Mouse (Mus musculus): ENCODE measurements around the gene Tlk1. TPM values are rescaled to one million over a fixed set of nuclear protein-coding genes. Genes with fewer than 3 reads are reported as not detected.

Gene Tlk1
- polyA plus RNA-seq, 1 experiment, result 79.6 TPM

GRCm38 (mm10) chr2:70690195-70690594 is 135.3 kb downstream of the Tlk1 start:
- 94% methylated on average over 11 of the region's 11 CpGs for WGBS
- Histone ChIP-seq H3K4me3 (replicated peaks; ENCODE audit: control insufficient read depth, low read depth, low read length) (no peak overlapping the region), H3K4me1 (ENCODE audit: control insufficient read depth, insufficient read depth, low read length) (no peaks in the 10 kb centered on the region), H3K27ac (ENCODE audit: control insufficient read depth, insufficient read depth, low read depth, low read length, poor library complexity) (no peak overlapping the region)
- no peak for TF ChIP-seq CTCF (IDR thresholded peaks at IDR 0.05; ENCODE audit: control insufficient read depth, insufficient read depth, low read length)
- no peak for TF ChIP-seq POLR2A (IDR thresholded peaks at IDR 0.05; ENCODE audit: borderline replicate concordance, control insufficient read depth, low read depth, low read length)

- Histone ChIP-seq H3K4me3 (replicated peaks; ENCODE audit: control insufficient read depth, low read depth, low read length) (no peak overlapping the region), H3K4me1 (ENCODE audit: control insufficient read depth, insufficient read depth, low read length) (no peaks in the 10 kb centered on the region), H3K27ac (ENCODE audit: control insufficient read depth, insufficient read depth, low read depth, low read length, poor library complexity) (no peak overlapping the region)
- 92% methylated on average over 21 of the region's 21 CpGs for WGBS
- TF ChIP-seq POLR2A (IDR thresholded peaks at IDR 0.05; ENCODE audit: borderline replicate concordance, control insufficient read depth, low read depth, low read length), result no peak
These were observed 137.0 kb downstream of the Tlk1 start for GRCm38 (mm10) chr2:70688454-70689078.

DNA sequence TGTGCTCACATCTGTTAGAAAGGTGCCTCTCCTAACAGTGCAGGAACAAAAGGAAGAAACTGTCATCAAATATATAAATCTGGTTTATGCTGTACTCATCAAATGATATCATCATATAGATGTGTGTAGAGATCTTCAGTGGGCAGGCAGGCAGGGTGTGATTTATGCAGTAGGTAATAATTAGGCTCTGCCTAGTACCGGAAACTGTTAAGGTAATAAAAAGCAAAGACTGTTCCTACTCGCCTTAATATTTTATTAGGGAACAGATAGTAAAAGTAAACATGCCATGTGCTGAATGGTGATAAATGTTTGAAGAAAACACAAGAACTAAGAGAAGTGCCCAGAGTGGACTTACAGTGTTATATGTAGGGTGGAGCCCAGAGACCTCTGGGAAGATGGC is 143.2 kb downstream of the Tlk1 start:
- Histone ChIP-seq H3K27ac (ENCODE audit: control insufficient read depth, insufficient read depth, low read depth, low read length, poor library complexity) (no peak overlapping the region), H3K4me1 (ENCODE audit: control insufficient read depth, insufficient read depth, low read length) (no peaks in the 10 kb centered on the region), H3K4me3 (replicated peaks; ENCODE audit: control insufficient read depth, low read depth, low read length) (no peak overlapping the region)
- TF ChIP-seq POLR2A (IDR thresholded peaks at IDR 0.05; ENCODE audit: borderline replicate concordance, control insufficient read depth, low read depth, low read length), result no peak
- no peak for TF ChIP-seq CTCF (IDR thresholded peaks at IDR 0.05; ENCODE audit: control insufficient read depth, insufficient read depth, low read length)
- 86% methylated on average over 2 of the region's 2 CpGs for WGBS

- peaks cover 3% of the 10 kb centered on the region for H3K4me1 ChIP-seq (ENCODE audit: control insufficient read depth, insufficient read depth, low read length)
- H3K4me3 ChIP-seq (replicated peaks; ENCODE audit: control insufficient read depth, low read depth, low read length), result no peak overlapping the region
- WGBS, result 68% methylated on average over 7 of the region's 7 CpGs
- no peak for TF ChIP-seq POLR2A (IDR thresholded peaks at IDR 0.05; ENCODE audit: borderline replicate concordance, control insufficient read depth, low read depth, low read length)
- TF ChIP-seq CTCF (IDR thresholded peaks at IDR 0.05; ENCODE audit: control insufficient read depth, insufficient read depth, low read length), result no peak
- H3K27ac ChIP-seq (ENCODE audit: control insufficient read depth, insufficient read depth, low read depth, low read length, poor library complexity), result no peak overlapping the region
These were observed 151.9 kb downstream of the Tlk1 start for GRCm38 (mm10) chr2:70673445-70674126.

DNA sequence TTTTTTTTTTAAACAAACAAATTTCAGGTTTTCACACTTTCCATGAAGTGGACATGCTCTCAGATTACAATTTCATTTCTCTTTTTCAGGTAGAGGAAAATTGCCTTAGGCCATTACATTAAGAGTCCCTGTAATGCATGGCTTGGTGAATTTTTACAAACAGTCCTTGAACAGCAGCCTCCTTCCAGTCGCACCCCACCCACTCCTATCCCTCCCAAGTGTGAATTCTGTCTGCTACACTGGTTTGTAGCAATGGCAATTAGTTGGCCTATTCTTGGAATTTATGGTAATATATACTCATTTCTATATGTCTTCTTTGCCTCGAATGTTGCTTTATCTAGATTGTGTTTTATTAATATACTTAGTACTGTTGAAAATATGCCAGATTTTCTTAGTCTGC is 153.1 kb downstream of the Tlk1 start:
- no peak overlapping the region for H3K4me3 ChIP-seq (replicated peaks; ENCODE audit: control insufficient read depth, low read depth, low read length)
- 75% methylated on average over 2 of the region's 2 CpGs for WGBS
- peaks cover 3% of the 10 kb centered on the region for H3K4me1 ChIP-seq (ENCODE audit: control insufficient read depth, insufficient read depth, low read length)
- no peak overlapping the region for H3K27ac ChIP-seq (ENCODE audit: control insufficient read depth, insufficient read depth, low read depth, low read length, poor library complexity)
- TF ChIP-seq POLR2A (IDR thresholded peaks at IDR 0.05; ENCODE audit: borderline replicate concordance, control insufficient read depth, low read depth, low read length) (no peak), CTCF (IDR thresholded peaks at IDR 0.05; ENCODE audit: control insufficient read depth, insufficient read depth, low read length) (no peak)

DNA sequence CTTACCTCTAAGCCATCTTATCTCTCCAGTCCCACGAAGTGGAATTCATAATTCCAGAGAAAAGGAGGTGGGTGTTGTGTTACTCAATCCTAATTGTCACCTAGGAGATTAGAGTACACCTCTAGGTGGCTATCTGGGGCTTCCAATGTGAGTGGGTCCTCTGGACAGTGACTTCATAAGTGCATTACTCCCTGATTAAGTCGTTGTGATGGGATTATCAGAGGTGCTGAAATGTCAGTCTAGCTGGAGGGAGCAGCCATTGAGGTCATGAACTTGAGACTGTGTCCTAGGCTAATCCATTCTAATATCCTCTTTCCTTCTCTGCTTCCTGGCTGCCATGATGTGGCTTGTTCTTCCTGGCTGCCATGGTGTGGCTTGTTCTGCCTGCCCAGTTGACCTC is 155.6 kb downstream of the Tlk1 start:
- 68% methylated on average over 2 of the region's 2 CpGs for WGBS
- H3K4me1 ChIP-seq (ENCODE audit: control insufficient read depth, insufficient read depth, low read length), result peaks cover 3% of the 10 kb centered on the region

GRCm38 (mm10) chr2:70669241-70669640 is 156.3 kb downstream of the Tlk1 start:
- Histone ChIP-seq H3K27ac (ENCODE audit: control insufficient read depth, insufficient read depth, low read depth, low read length, poor library complexity) (no peak overlapping the region; the same call in 1 of the 2 replicates), H3K4me1 (ENCODE audit: control insufficient read depth, insufficient read depth, low read length) (peaks cover 3% of the 10 kb centered on the region), H3K4me3 (replicated peaks; ENCODE audit: control insufficient read depth, low read depth, low read length) (no peak overlapping the region)
- TF ChIP-seq CTCF (IDR thresholded peaks at IDR 0.05; ENCODE audit: control insufficient read depth, insufficient read depth, low read length) (no peak), POLR2A (IDR thresholded peaks at IDR 0.05; ENCODE audit: borderline replicate concordance, control insufficient read depth, low read depth, low read length) (no peak)
- 60% methylated on average over 2 of the region's 2 CpGs for WGBS

More for the DNA sequence above, 155.6 kb downstream of the Tlk1 start:
- Histone ChIP-seq H3K4me3 (replicated peaks; ENCODE audit: control insufficient read depth, low read depth, low read length) (no peak overlapping the region), H3K27ac (ENCODE audit: control insufficient read depth, insufficient read depth, low read depth, low read length, poor library complexity) (no peak overlapping the region)
- no peak for TF ChIP-seq POLR2A (IDR thresholded peaks at IDR 0.05; ENCODE audit: borderline replicate concordance, control insufficient read depth, low read depth, low read length)
- no peak for TF ChIP-seq CTCF (IDR thresholded peaks at IDR 0.05; ENCODE audit: control insufficient read depth, insufficient read depth, low read length)

GRCm38 (mm10) chr2:70667016-70667415 is 158.5 kb downstream of the Tlk1 start:
- peaks cover 3% of the 10 kb centered on the region for H3K4me1 ChIP-seq (ENCODE audit: control insufficient read depth, insufficient read depth, low read length)
- H3K4me3 ChIP-seq (replicated peaks; ENCODE audit: control insufficient read depth, low read depth, low read length), result no peak overlapping the region
- H3K27ac ChIP-seq (ENCODE audit: control insufficient read depth, insufficient read depth, low read depth, low read length, poor library complexity), result no peak overlapping the region
- WGBS, result 85% methylated on average over 7 of the region's 7 CpGs
- TF ChIP-seq CTCF (IDR thresholded peaks at IDR 0.05; ENCODE audit: control insufficient read depth, insufficient read depth, low read length), result no peak
- no peak for TF ChIP-seq POLR2A (IDR thresholded peaks at IDR 0.05; ENCODE audit: borderline replicate concordance, control insufficient read depth, low read depth, low read length)

All from bone marrow, adult 2 months (tissue).